ENCODE assay signal across 7 mouse cellular contexts in the genomic region with DNA sequence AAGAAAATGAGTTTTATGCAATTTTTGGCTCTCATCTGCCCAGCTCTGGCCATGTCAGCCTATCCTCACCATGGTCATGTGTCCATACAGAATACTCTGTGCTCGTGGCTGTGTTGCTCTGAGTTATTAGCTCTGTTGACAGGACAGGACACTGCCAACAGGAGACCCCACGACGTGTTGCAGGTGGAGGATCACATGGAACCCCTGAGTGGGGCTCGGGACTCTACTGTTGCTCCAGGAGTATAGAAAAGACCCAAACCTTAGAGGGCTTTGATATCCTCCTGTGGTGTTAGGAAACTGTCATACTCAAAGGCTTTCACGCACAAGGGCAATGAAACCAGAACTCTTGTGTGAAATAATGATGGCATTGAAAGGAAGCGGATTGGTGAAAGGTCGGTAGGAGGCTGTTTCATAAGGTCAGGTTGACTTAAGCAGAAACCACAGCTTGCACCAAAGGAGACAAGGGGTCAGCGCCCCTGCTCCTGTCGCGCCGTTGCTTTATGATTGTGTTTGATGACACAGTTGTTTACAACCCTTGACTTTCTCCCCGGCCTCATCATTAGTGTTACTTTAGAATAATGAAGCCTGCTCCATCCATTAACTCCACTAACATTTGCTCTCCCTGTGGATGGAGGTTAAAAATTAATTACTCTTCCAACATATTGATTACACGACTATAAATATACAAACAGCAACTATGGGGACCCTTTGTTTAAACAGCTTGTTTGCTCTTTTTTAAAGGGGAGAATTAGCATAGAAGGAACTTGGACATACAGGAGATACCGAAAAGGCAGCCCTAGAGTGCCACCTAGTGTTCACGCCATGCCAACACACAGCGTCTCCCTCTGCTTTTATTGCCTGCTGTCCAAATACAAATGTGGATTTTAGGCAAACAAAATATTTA. TPM values are rescaled to one million over a fixed set of nuclear protein-coding genes. Genes with fewer than 3 reads are reported as not detected.
A peak's percentile ranks its signal among the peaks of the same experiment; 100 is the strongest.
DNase-seq lines count a peak whose midpoint lies in the region; ATAC-seq and TF ChIP-seq lines count a peak whose summit lies in the region.

No protein-coding gene starts in this region.

- H3K4me1 ChIP-seq in limb, embryonic 10.5 days, result peaks cover 18% of the 10 kb centered on the region
- no peaks in the 10 kb centered on the region for H3K4me1 ChIP-seq in midbrain, embryonic 12.5 days
- peaks cover 3% of the 10 kb centered on the region; the same call in 1 of the 2 replicates for H3K4me1 ChIP-seq in small intestine, adult 2 months (ENCODE audit: control insufficient read depth, insufficient read depth, insufficient read length, low read length)

- H3K9me3 ChIP-seq in limb, embryonic 10.5 days (replicated peaks), result 0 out of 2 replicates have a peak, but pooled peaks cover 4% of the 10 kb centered on the region
- H3K9me3 ChIP-seq in midbrain, embryonic 12.5 days, result no peaks in the 10 kb centered on the region

- TF ChIP-seq POLR2A in small intestine, adult 2 months (IDR thresholded peaks at IDR 0.05; ENCODE audit: low read depth, low read length), result no peak

- no peak overlapping the region for H3K27ac ChIP-seq in limb, embryonic 10.5 days
- no peak overlapping the region for H3K27ac ChIP-seq in midbrain, embryonic 12.5 days (replicated peaks)
- no peak overlapping the region for H3K27ac ChIP-seq in small intestine, adult 2 months (ENCODE audit: insufficient read depth, low read depth, low read length)

- peak; percentile 86; the same call in 1 of the 2 replicates for TF ChIP-seq CTCF in small intestine, adult 2 months (IDR thresholded peaks at IDR 0.05; ENCODE audit: extremely low read depth, insufficient read length, insufficient replicate concordance, low read depth, low read length)

- H3K4me3 ChIP-seq in limb, embryonic 10.5 days, result peak overlapping the region; percentile 13; the same call in 1 of the 2 replicates
- no peak overlapping the region for H3K4me3 ChIP-seq in midbrain, embryonic 12.5 days
- H3K4me3 ChIP-seq in small intestine, adult 2 months (ENCODE audit: low read depth, low read length), result no peak overlapping the region

- no peaks in the 10 kb centered on the region for H3K27me3 ChIP-seq in limb, embryonic 10.5 days (ENCODE audit: low read depth, poor library complexity, severe bottlenecking)
- no peaks in the 10 kb centered on the region for H3K27me3 ChIP-seq in midbrain, embryonic 12.5 days
- no peaks in the 10 kb centered on the region for H3K27me3 ChIP-seq in small intestine, adult 2 months (ENCODE audit: control insufficient read depth, insufficient read depth, low read length)

- ATAC-seq in midbrain, embryonic 12.5 days (ENCODE audit: low FRiP score, low read depth), result peak; percentile 84

- H3K4me2 ChIP-seq in midbrain, embryonic 12.5 days (replicated peaks), result no peak overlapping the region

- DNase-seq in adipocyte (ENCODE audit: low spot score), result peak; percentile 91
- peak; percentile 64 to 77 for DNase-seq in cerebellum, postnatal 36 days
- DNase-seq in gastrocnemius, adult 18-20 months (ENCODE audit: low spot score), result peak; percentile 82
- DNase-seq in kidney, adult 11 months, result peak; percentile 53
- peak; percentile 79 for DNase-seq in limb, embryonic 10.5 days (ENCODE audit: low spot score)

- 26% methylated on average over 16 of the region's 16 CpGs for WGBS in limb, embryonic 10.5 days
- WGBS in midbrain, embryonic 12.5 days, result 37% methylated on average over 16 of the region's 16 CpGs
- 23% methylated on average over 16 of the region's 16 CpGs for WGBS in small intestine, adult 2 months

- no peaks in the 10 kb centered on the region for H3K36me3 ChIP-seq in limb, embryonic 10.5 days
- H3K36me3 ChIP-seq in midbrain, embryonic 12.5 days, result no peaks in the 10 kb centered on the region
- H3K36me3 ChIP-seq in small intestine, adult 2 months (ENCODE audit: control insufficient read depth, insufficient read depth, low read length), result no peaks in the 10 kb centered on the region

- no peak overlapping the region for H3K9ac ChIP-seq in midbrain, embryonic 12.5 days (replicated peaks)

RNA-seq across cellular contexts. Expression of a gene that starts 46.7 kb away (rescaled TPM):
- 100 to 1,000 TPM; 293 to 320 TPM for total RNA-seq in gastrocnemius, adult 18-20 months (2021)
- 168 and 192 TPM in 2 replicates for polyA plus RNA-seq in limb, embryonic 10.5 days (2016; fragmentation: Nextera tagmentation; extraction: Ambion mirVana)
- polyA plus RNA-seq in midbrain, embryonic 12.5 days (2016; fragmentation: Nextera tagmentation; extraction: Ambion mirVana), result 239 and 240 TPM in 2 replicates
- 1.3 and 2.8 TPM in 2 replicates for polyA plus RNA-seq in small intestine, adult 2 months (2012; rRNA removed)

Comparison
In these comparisons a context has a peak if more than half of its experiments do, and no peak if none do; other contexts are left out.
1. RNA of a gene that starts 46.7 kb away (polyA plus RNA-seq): 239 to 240 TPM in midbrain, embryonic 12.5 days and 168 to 192 TPM in limb, embryonic 10.5 days; 1.3 to 2.8 TPM in small intestine, adult 2 months; every median in the first group is over 10 times any median in the second.
2. Peak in every context shown above with its lines, with median percentiles within 50 percentile points of each other: DNase-seq.